Mouse (Mus musculus) NIH3T3 (cell line): ENCODE results near the gene Tcaim.
"Not testable (repeated sequence)": the region's sequence is repeated elsewhere in the genome, so short reads cannot be mapped to it uniquely, and the experiment has no call there.

ENCODE experiments used
- DNase-seq: peaks from one replicate; pipeline ENCODE4 v3.0.0-alpha.2; 2012; ENCODE audit warnings: low read depth

Tcaim gene

DNA sequence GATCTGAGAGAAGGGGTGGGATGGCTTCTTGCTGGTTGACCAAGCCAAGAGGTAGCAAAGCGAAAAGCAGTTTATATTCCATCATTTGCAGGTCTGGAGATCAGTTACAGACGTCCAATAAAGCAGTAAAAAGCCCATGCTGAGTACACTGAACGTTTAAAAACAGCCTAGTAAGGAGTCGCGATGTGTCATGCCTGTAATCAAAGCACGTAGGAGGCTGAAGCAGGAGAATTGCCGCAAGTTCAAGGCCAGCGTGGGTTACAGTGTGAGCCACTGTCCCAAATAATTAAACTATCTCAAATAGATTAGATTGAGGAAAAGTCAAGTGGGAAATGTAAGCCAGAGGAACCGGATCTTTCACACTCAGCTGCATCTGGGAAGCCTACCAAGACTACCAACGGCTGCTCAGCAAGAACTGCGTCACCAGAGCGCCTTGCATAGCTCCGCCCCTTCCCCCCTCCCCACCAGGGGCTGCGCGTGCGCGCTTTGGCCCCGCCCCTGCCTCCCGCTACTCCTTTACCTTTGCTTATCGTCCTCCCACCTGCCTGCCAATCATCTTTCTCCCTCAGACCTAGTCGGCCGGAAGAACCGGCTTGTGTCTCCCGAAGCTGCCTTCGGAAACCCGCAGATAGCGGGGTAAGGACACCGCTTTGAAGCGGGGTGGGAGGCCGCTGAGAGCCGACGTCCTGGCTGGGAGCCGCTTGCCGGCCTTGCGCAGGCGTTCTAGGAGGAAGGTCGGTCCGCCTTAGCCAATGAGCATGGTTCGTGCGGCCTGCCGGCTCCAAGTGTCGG is at the start of gene Tcaim:
Gene Tcaim, plus strand, starts transcription at position 487 of the 792 bp plus-strand sequence.
- DNase-seq = peak; percentile 94

- DNase-seq = no peak
Observed at GRCm38 (mm10) chr9:122757614-122758013, 47.7 kb upstream of the Tcaim start.

DNA sequence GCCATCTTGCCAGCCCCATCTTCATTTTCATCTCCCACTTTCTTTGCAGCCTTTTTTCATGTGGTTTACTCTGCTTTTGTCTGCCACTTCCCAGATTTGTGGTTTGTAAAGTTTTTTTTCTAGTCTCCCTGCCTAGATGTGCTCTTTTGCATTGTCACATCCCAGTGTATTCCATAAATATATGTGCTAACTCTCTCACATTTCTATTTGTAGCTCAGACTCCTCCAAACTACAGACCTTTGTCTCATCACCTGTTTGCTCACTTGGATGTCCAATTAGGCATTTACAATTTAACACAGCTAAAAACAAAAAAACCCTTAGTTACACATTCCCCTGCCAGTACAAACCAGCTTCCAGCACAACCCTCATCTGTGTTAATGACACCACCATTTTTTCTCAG is 45.2 kb upstream of the Tcaim start:
- no peak for DNase-seq

DNA sequence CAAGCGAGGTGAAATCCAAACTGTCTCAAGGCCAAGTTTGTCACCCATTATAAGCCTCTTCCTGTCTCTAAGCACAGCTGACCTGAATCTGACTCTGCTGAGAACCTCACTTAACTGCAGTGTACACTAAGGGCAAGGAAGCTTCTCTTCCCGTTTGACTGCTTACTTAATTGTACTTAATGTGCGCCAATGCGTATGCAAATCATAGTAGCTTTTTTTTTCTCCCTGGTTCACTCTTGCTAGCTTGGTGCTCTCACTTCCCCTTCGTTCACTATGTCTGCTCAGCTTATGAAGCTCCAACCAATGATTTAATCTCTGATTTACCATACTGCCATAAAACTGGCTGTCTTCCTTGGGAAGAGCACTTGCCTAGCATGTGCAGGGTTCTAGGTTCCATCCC is 20.1 kb upstream of the Tcaim start:
- no peak for DNase-seq

- DNase-seq = no peak
Observed at GRCm38 (mm10) chr9:122786534-122786933, 18.8 kb upstream of the Tcaim start.

- DNase-seq = no peak
Observed at GRCm38 (mm10) chr9:122805845-122806341, 554 bp downstream of the Tcaim start.

- no peak for DNase-seq
Observed at GRCm38 (mm10) chr9:122807186-122807585, 1.8 kb downstream of the Tcaim start.

GRCm38 (mm10) chr9:122810212-122810611 is 4.9 kb downstream of the Tcaim start:
- no peak for DNase-seq

- DNase-seq = no peak
Observed at GRCm38 (mm10) chr9:122812386-122812785, 7.0 kb downstream of the Tcaim start.

- DNase-seq = no peak
Observed at GRCm38 (mm10) chr9:122814775-122815174, 9.4 kb downstream of the Tcaim start.

DNA sequence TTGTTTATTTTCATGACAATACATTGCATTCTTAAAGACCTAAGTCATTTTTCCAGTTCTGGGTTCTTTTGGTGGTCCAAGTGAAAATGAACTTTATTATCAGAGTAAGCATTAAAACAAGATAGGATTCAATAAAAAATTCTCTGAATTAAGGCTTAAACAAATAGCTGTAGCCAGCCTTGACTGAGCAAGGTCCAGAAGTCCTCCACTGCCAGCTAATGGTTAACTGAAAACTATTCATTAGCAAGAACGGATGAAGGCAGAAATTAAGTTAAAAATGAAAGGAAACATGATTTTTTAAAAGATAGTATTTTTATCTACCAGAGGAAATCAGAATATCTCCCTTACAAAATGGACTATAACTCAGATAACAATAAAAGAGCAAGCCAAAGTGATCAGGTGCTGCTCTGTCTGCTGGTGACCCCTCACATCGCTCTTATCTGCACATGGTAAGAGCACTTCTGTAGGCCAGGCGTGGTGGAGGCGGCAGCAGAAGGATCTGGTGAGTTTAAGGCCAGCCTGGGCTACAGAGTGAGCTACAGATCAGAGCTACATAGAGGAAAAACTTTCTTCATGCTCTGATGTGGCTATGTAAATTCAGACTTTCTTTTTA is 10.0 kb downstream of the Tcaim start:
- no peak for DNase-seq

DNA sequence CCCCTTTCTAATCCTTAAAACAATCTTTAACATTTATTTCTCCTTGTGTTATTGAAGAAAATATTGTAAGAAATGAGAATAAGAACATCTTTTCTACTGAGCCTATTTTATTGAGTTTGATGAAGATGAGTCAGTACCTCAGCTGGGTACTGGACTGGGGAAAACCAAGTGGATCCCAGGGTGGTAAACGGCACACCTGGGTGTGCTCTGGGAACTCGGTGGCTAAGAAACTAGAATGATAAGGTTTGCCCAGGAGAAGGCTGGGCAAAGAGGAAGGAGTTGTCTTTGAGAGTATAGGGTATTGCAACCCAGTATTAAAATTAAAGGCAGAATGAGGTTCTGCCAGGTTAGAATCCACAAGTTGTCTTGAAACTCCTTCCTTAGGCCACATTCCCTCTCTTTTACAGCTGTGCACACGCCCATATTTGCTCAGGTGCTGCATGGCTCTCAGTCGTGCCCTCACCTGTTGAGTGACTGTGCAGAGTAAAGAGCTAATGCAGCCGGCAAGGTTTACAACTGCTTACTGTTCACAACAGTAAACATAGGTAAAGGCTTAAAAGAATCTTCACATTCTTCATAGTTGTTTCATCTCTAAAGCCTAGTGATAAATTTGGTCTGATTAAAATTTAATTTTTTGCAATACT is 18.2 kb downstream of the Tcaim start:
- DNase-seq = no peak

DNA sequence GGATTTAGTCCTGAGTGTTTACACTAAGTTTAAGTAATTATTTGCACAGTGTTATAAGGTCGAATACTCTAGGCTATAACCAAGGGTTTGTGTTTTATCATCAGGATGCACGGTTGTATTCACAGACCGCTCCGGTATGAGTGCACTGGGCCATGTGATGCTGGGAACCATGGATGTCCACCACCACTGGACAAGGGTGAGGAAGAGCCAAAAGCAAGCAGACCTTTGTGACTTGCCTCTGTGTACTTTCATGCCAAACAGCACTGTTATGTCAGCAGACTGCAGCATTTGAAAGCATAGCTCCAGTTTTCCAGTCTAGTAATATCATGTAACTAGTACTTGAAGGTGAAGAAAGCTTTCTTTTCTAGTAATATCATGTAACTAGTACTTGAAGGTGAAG is 21.4 kb downstream of the Tcaim start:
- DNase-seq = no peak

DNA sequence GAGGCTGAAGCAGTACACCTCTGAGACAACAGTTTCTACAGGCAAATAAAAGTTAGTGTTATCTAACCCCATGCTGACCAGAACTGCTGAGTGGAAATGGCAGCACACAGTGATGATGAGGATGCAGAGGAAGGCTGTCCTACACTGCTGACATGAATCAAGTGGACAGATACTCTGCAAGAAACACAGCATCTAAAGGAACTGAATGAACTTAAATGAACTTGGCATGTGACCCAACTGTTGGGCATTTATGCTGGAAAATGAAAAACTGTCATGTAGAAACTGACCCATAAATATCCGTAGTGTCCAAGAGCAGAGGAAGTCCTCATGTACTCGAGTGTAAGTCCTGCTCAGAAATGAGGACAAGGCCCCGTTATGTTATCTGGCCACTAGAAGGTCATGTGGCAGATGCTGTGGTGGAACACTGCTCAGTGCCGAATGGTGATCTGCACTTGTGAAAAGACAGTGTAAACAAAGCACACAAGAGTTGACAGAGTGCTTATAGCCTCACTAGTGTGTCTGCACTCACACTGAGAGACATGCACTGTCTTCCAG is 24.6 kb downstream of the Tcaim start:
- no peak for DNase-seq

- no peak for DNase-seq
Observed at GRCm38 (mm10) chr9:122836126-122836525, 30.8 kb downstream of the Tcaim start.

- DNase-seq = peak; percentile 36
Observed at GRCm38 (mm10) chr9:122836790-122837189, 31.5 kb downstream of the Tcaim start.

- no peak for DNase-seq
Observed at GRCm38 (mm10) chr9:122837216-122837615, 31.9 kb downstream of the Tcaim start.

GRCm38 (mm10) chr9:122837680-122838079 is 32.3 kb downstream of the Tcaim start:
- no peak for DNase-seq

DNA sequence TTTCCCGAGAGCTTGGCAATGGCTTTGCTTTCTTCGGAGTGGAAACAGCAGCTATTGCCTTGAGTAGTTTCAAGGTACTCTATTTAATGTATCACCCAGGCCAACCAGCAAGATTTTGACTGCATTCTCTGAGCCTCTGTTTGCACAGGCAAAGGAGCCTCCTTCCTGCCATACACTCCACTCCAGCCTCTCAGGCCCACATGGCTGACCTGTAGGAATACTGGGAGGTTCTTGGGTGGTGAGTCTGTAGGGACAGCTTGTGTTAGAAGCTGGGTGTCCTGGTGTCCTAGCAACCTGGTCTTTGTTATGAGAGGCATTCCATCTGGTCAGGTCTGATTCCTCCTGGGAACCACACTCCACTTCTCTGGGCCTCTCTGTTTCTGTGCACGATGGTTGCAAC is 38.4 kb downstream of the Tcaim start, which contains the start of gene Gm35549:
Gene Gm35549, minus strand, starts transcription at position 276 of the 400 bp plus-strand sequence.
- no peak for DNase-seq

DNA sequence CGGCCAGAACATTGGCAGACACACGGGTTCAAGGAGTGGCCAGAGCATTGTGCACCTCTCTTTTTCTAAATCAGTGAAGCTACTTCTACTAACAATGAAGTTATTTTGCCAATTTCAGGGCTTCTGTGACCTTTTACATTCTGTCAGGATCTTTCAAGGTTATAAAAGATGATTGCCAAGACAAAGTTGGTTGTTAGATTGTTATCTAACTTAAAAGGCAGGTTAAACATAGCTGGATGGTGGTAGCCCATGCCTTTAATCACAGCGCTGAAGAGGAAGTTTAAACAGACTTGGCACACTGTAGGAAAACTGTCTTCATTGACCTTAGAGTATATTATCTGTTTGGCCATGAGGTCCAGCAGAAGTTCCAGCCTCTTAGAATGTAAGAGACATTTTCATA is 40.3 kb downstream of the Tcaim start:
- DNase-seq = no peak

DNA sequence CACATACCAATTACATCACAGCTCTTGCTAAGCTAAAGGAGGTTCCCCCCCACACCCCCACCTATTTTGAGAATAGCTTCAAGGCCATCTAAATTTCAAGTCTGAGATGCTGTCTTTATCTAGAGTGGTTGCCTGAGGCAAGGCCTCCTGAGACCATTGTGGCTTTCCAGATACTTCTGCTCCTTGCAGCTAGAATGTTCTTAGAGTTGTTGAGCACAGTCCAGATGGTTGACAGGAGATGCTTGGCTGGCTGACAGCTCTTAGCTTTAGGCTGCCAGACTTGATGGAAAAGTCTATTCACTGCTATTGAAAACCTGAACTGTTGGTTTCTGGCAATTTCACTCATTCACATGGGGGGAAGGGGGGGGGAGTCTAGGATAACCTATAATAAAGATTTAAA is 40.8 kb downstream of the Tcaim start:
- peak; percentile 78 for DNase-seq

DNA sequence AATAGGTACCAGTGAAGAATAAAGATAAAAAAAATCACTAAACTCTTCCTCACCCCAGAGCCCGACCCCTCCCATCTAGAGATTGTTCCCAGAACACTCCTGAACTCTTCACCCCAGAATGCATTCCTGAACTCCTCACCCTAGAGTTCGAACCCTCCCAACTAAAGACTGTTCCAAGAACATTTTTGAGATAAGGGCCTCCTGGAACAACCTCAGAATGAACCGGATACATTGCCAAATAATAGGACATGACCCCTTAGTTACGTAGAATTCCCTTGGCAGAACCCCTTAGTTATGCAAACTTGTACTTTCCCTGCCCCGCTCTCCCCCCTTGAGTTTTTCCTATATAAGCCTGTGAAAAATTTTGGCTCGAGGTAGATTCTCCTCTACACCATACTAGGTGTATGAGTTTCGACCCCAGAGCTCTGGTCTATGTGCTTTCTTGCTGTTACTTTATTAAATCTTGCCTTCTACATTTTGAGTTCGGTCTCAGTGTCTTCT is 42.5 kb downstream of the Tcaim start:
- DNase-seq = not testable (repeated sequence)
